Mouse (Mus musculus): ENCODE measurements at regions not wholly inside any gene's neighbourhood (a gene's known extent, or its start where the extent isn't known, plus 50 kb on each side); places are given as distances from the start of the nearest gene placed in this dataset. TPM values are rescaled to one million over a fixed set of nuclear protein-coding genes. Genes with fewer than 3 reads are reported as not detected.

GRCm38 (mm10) chr19:35302723-35303270, 380.6 kb downstream of the Kif20b start:
- Histone ChIP-seq H3K4me2 (ENCODE audit: low read depth, low read length, severe bottlenecking) (no peak overlapping the region), H3K9ac (ENCODE audit: low read length) (no peak overlapping the region), H3K9me3 (ENCODE audit: control insufficient read depth, low read length) (no peaks in the 10 kb centered on the region), H3K27me3 (ENCODE audit: control insufficient read depth, insufficient read depth, low read length) (no peaks in the 10 kb centered on the region), H3K36me3 (ENCODE audit: control insufficient read depth, insufficient read depth, low read length) (no peaks in the 10 kb centered on the region), H3K27ac (ENCODE audit: low read depth, low read length) (no peak overlapping the region), H3K4me3 (ENCODE audit: low read depth, low read length) (no peak overlapping the region), H3K4me1 (replicated peaks; ENCODE audit: control insufficient read depth, insufficient read depth, low read length) (no peaks in the 10 kb centered on the region)
- WGBS = 89% methylated on average over 3 of the region's 3 CpGs
- no peak for ATAC-seq (replicated peaks; ENCODE audit: low FRiP score)
- no peak for DNase-seq (ENCODE audit: low spot score)

Small RNAs in the stretch of these regions (microRNA-seq; reads per million reads assigned to microRNA genes)
- gene Gm23075 (ENCODE audit: insufficient number of aligned reads) = not detected

All from forebrain, embryonic 11.5 days (tissue).